Mouse (Mus musculus): Measurements from ENCODE around the gene Plvap. TPM values are rescaled to one million over a fixed set of nuclear protein-coding genes. Genes with fewer than 3 reads are reported as not detected.
A peak's percentile ranks its signal among the peaks of the same experiment; 100 is the strongest.

Plvap gene
- total RNA-seq, 2 experiments from 2014 or later = 7.4 to 7.9 TPM

GRCm38 (mm10) chr8:71468001-71468400 is 43.6 kb downstream of the Plvap start:
- DNase-seq (ENCODE audit: low spot score in 2 of 2) = no peak

GRCm38 (mm10) chr8:71467201-71467600 is 44.4 kb downstream of the Plvap start:
- no peak for DNase-seq (ENCODE audit: low spot score in 2 of 2)

- no peak for DNase-seq (ENCODE audit: low spot score in 2 of 2)
These were observed 45.4 kb downstream of the Plvap start for GRCm38 (mm10) chr8:71466198-71466597.

- DNase-seq (ENCODE audit: low spot score in 2 of 2) = no peak
These were observed 45.8 kb downstream of the Plvap start for GRCm38 (mm10) chr8:71465733-71466132.

- peak; percentile 99 to 100 for DNase-seq (ENCODE audit: low spot score in 2 of 2)
These were observed 46.7 kb downstream of the Plvap start, which contains the start of gene Mrpl34 for GRCm38 (mm10) chr8:71464513-71465500. Gene Mrpl34, plus strand, starts transcription at chr8:71464959.

GRCm38 (mm10) chr8:71463188-71464033 is 48.1 kb downstream of the Plvap start, which contains the start of gene Abhd8:
Gene Abhd8, minus strand, starts transcription at chr8:71463655.
- peak; percentile 95 to 99 for DNase-seq (ENCODE audit: low spot score in 2 of 2)

- DNase-seq (ENCODE audit: low spot score in 2 of 2) = peak in 1 of 2 experiments; percentile 77
These were observed 48.8 kb downstream of the Plvap start for GRCm38 (mm10) chr8:71462786-71463185.

GRCm38 (mm10) chr8:71462191-71462590 is 49.4 kb downstream of the Plvap start:
- no peak for DNase-seq (ENCODE audit: low spot score in 2 of 2)

GRCm38 (mm10) chr8:71461152-71461840 is 50.3 kb downstream of the Plvap start:
- DNase-seq (ENCODE audit: low spot score in 2 of 2) = no peak

- no peak for DNase-seq (ENCODE audit: low spot score in 2 of 2)
These were observed 50.8 kb downstream of the Plvap start for GRCm38 (mm10) chr8:71460716-71461115.

- DNase-seq (ENCODE audit: low spot score in 2 of 2) = no peak
These were observed 53.8 kb downstream of the Plvap start for GRCm38 (mm10) chr8:71457659-71458270.

GRCm38 (mm10) chr8:71456906-71457305 is 54.6 kb downstream of the Plvap start:
- DNase-seq (ENCODE audit: low spot score in 2 of 2) = no peak

- DNase-seq (ENCODE audit: low spot score in 2 of 2) = no peak
These were observed 56.9 kb downstream of the Plvap start for GRCm38 (mm10) chr8:71454668-71455067.

- no peak for DNase-seq (ENCODE audit: low spot score in 2 of 2)
These were observed 58.9 kb downstream of the Plvap start for GRCm38 (mm10) chr8:71452669-71453068.

- no peak for DNase-seq (ENCODE audit: low spot score in 2 of 2)
These were observed 59.8 kb downstream of the Plvap start for GRCm38 (mm10) chr8:71451777-71452176.

GRCm38 (mm10) chr8:71451337-71451736 is 60.2 kb downstream of the Plvap start:
- DNase-seq (ENCODE audit: low spot score in 2 of 2) = no peak
